Mouse (Mus musculus): ENCODE measurements around the gene Wt1.
A peak's percentile ranks its signal among the peaks of the same experiment; 100 is the strongest.

Wt1 gene

DNA sequence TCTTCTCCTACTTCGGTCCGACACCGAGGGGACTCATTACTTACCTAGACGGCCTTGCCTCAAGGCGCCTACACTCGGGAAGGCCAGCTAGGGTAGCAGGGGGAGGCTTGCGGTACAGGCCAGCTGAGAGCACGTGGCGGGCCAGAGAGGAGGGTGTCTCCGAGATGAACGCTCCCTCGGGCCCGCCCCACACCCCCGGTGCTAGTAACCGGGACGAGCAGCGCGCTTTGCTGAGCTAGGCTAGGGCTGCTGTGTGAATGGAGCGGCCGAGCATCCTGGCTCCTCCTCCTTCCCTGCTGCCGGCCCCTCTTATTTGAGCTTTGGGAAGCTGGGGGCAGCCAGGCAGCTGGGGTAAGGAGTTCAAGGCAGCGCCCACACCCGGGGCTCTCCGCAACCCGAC, at the start of gene Wt1:
TSS of gene Wt1 (plus strand) at position 251 of the 400 bp plus-strand sequence.
- DNase-seq (ENCODE audit: low read depth, low spot score), result peak; percentile 90

DNA sequence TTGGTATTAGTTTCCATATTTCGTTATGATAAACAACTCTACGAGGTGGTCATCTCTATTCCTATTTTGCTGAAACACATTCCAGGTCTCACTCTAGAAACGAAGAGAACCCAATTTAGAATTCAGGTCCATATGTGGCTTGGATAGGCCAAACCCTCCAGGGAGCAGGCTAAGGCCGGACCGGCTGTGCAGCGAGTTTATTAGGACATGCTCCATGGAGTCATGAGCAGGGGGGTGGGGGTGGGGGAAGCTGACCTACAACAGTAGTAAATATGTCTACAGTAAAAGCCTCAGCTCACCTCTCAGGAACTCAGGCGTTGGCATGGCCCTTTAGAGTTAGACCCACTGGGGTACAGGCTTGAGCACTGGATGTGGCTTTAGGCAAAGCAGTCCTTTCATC, 49.2 kb upstream of the Wt1 start:
- DNase-seq (ENCODE audit: low read depth, low spot score), result no peak

DNA sequence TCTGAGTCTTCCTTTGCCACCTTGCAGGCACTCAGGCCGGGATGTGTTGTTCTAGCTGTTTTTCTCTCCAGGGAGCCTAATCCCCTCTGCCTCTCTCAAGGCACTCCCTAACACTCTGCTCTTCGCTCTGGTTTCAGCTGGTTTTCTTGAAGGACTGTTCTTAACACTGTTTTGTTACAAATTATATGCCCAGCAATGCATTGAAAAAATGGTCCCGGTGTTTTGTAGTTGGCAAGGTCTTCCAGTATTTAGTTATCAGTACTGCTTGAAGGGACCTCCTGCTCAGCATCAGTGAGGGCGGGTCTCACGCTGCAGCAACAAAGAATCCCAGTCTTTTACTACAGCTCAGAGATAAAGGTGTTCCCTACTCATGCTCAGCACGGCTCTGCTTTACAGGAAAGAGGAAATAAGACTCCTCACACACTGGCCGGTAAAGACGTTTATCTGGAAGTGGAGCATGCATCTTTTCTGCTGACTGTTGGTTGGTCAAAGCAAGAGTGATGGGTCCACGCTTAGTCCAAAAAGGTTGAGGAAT, 44.0 kb upstream of the Wt1 start:
- DNase-seq (ENCODE audit: low read depth, low spot score), result peak; percentile 52

DNA sequence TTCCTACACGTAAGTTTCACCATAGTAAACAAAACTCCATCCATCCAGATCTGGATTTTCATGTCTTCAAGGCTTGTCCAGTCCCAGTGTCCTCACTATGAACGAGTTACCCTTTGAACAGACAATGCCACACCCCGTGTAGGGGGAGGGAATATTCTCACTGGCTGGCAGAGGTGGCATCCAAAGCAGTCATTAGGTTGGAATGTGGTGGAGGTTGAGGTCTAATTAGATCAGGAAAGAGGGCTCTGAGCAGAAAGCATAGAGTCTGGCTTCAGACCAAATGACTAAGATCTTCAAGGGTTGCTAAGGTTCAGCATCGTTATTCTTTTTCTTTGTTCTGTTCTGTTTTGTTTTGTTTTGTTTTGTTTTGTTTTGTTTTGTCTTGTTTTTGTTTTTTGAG, 42.3 kb upstream of the Wt1 start:
- DNase-seq (ENCODE audit: low read depth, low spot score), result no peak

DNA sequence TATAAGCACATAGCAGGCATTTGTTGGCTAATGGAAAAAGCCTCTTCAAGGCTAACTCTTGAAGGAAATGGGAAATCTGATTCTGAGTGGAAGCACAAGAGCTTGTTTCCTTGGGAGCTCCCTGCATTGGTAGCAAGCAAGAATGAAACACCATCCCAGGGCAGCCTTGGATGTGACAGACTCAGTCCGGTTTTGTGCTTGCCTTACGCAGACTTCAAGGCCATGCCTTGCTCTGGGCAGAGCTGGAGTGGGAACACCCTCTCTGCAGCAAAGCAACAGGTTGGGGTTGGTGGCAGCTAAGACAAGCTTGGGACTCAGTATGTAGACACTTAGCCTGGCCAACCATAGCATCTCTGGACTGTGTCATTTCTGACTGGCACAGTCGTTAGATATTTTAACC, 40.2 kb upstream of the Wt1 start:
- DNase-seq (ENCODE audit: low read depth, low spot score), result no peak

DNA sequence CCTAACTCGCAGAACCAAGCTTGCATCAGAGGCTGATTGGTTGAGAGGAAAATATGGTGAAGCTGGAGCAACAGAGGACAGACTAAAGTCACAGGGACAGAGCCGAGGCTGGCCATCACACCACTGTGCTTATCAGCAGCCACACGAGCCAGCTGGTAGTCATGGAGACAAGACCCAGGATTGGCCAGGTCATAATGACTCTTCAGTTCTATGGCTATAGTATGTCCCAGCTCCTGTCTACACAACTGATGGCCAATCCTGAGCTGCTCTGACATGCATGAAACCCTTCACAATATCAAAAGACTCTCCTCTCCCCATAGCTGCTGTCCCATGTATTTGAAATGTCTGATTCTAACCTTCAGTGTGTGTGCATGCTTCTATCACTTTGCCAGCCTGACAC, 38.3 kb upstream of the Wt1 start:
- DNase-seq (ENCODE audit: low read depth, low spot score), result no peak

DNA sequence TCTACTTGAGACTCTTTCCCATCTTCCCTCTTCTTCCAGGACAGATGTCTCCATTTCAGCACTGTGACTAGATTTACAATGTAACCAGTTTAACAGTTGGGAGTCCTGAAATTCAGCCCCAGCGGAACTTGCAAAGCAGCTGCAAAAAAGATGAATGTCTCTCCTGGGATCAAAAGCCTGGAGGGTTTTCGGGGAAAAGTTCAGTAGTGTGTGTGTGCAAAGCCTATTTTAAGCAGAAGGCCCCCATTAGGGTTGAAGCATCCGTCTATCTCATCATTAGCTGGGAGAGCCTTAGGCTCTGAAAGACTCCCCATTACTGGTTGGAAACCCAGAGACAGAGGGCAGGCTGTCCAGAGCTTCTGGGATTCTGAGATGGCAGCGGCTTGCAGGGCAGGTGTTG, 37.2 kb upstream of the Wt1 start:
- no peak for DNase-seq (ENCODE audit: low read depth, low spot score)

DNA sequence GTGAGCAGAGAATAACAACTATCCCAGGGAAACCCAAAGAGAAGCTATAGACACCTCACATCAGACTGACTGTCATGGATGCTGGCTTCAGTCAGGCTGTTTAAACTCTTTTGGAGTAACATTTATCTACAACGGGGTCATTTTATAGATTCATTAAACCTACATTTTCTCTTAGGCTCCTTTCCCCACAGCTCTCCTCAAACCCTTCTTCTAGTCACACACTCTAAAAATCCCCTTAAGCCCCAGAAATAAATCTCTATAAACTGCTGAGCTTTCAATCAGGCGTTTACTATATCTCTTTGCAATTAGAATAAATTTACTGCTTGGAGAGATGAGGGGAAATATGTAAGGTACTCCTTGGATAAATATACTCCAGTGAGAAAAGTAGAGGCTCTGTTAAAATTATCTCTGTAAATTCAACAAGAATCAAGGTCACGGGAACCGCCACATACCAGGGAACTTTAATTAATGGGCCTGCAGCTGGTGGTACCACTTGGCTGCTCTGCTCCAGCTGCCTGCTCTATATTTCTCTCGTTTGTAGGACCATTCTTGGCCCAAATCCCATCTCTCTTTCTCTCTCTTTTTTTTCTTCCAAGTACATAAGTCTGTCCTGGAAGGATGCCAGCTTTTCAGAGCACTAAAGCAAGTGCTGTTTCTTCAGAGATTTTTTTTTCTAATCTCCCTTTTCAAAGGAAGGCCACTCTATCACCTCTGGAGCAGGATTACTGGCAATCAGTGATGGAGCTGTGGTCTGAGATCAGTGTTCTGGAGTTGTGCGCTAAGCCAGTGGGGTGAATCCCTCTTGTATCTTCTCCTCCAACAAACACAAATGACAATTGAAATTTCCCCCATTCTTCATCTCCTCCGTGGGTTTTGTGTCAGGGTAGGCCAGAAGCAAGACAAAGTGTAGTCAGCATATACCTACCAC, 36.5 kb upstream of the Wt1 start:
- no peak for DNase-seq (ENCODE audit: low read depth, low spot score)

DNA sequence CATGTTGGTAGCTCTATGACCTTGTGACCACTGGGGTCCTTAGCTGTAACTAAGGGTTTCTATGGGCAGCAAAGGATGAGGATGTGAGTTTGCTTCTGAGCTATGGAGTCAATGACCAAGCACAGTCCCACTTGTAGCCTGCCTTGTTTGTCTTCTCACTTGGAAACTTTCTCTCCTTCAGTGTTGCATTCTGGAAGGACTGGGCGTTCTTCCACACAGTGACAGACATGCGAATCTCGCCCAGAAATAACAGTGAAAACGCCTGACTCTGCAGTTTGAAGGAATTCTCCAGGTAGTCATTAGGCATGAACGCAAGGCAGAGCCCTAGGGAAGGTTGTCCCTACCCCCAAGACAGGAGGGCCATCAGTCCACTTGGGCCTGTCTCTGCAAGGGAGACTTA, 35.3 kb upstream of the Wt1 start:
- DNase-seq (ENCODE audit: low read depth, low spot score), result no peak

DNA sequence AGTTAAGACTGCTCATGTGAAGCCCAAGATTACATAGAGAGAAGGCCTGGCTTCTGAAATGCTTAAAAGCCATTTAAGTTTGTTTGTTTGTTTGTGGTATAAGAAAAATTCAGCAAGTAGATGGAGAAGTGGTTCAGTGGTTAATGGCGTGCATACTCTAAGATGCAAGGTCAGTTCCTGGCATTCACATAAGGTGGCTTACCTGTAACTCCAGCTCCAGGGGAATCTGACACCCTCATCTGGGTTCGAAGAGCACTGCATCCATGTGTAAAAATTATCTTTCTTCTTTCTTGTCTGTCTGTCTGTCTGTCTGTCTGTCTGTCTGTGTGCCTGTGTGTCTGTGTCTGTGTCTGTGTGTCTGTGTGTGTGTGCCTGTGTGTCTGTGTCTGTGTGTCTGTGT, 34.6 kb upstream of the Wt1 start, which contains the start of gene Gm11060:
TSS of gene Gm11060 (plus strand) at position 301 of the 400 bp plus-strand sequence.
- no peak for DNase-seq (ENCODE audit: low read depth, low spot score)

DNA sequence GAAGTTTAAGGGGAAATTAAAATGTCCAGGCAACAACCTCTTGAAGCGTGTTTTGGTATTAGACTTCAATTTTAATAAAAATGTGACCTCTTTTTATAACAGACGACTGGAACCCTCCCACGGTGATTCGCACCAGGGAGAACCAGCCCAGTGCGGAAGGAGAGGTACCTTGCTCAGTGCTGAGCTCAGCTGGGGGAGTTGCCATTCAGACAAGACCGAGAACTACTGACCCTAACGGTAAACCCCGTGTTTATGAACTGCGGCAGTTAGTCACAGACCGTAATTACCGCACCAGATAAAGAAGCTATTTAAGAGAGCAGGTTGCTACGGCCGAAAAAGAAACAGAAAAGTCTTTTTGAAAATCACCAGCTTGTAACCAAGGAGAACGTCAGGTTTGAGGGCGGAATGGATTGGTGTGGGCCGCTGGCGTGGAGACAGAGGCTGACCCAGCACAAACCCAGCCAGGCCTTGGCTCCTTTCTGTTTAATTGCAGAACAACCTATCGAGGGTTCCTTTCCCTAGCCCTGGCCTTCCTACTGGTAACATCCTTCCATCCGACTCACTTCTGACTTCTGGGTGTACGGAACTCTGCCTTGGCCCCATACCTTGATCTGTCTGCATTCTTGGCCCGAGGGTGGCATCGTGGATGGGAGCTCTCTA, 28.9 kb upstream of the Wt1 start:
- DNase-seq (ENCODE audit: low read depth, low spot score), result peak; percentile 26

DNA sequence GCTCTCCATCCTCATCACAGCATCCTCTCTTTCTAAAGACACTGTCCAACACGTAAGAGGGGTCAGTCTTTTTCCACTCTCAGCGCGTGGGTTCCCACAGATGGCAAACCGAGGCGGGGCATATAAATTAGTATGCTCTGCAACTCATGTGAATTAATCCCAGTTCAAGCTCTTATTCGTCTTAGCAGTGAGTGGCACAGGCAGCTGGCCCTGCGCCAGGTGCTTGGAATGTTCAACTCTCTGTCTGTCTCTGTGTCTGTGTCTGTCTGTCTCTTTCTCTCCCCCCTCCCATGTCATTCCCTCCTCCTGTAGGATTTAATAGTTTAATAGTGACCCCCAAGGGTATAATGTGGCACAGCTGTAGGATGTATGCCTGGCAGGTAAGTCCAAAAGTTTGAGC, 26.9 kb upstream of the Wt1 start:
- DNase-seq (ENCODE audit: low read depth, low spot score), result no peak

DNA sequence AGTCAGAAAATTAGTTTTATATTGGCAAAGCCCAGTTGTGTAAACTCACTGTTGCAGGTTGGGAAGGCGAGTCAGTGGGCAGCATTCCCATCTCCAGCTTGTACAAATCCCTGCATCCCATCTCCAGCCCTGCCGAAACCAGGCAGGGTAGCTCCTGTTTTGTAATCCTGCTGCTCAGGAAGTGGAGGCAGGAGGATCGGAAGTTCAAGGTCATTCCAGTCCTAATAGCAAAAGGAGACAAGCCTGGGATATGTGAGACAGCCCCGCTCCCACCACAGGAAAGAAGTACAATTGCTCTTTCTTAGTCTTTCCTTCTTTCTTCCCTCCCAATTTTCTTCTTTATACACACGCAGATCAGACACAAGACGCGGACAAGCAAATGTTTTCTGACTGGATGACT, 25.8 kb upstream of the Wt1 start:
- DNase-seq (ENCODE audit: low read depth, low spot score), result peak; percentile 84

DNA sequence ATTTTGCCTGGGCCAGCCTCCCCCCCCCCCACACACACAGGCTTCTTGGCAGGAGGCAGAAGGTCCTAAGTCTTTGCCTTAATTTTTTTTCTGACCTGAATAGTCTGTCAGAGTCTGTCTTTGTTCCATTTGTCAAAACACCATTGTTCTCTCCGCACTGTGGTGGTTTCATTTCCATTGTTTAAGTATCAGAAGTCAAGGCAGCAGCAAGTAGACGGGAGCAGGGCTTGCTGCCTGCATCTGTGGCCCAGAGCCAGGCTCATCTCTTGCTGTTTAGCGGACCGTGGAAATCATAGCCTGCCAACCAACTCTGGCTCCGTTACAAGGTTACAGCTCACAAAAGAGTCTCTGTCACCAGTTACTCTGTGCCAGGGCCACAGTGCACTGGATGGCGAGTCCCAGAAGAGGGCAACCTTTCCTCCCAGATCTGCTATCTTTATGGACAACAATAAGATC, 17.6 kb upstream of the Wt1 start:
- DNase-seq (ENCODE audit: low read depth, low spot score), result peak; percentile 83

DNA sequence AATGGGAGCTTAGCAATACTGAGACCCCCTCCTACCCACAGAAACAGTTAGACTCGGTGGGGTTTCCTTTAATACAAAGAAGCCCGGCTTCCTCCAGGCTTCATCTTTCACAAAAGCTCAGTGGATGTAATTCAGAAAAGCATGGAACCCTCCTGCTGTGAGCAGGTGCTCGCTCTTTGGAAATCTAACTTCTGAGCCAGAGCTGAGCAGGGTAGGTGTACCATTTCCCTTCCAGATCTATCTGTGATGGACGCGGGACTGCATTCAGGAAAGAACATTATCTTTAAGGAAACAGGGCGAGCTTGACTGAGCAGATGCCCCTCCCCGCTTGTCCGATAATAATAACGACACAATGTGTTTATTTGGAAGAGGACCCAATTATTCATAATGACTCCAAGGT, 12.3 kb upstream of the Wt1 start:
- peak; percentile 93 for DNase-seq (ENCODE audit: low read depth, low spot score)

DNA sequence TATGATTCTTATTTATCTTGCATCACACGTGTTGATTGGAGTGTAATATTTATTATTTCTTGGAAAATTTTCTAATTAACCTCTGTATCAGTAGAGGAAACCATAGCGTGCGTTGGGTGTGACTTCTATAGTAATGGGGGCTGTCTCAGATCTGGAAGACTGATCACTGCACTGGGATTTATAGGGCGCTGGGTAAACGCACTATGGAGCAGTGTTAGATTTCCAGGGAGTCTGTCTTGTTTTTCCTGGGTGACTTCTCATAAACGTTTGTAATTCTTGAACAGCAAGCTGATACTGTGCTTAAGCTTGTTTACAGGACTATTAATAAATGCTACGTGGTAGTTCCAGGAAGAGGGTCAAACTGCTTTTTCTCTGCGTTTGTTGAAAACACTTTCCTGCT, 8.7 kb upstream of the Wt1 start:
- no peak for DNase-seq (ENCODE audit: low read depth, low spot score)

DNA sequence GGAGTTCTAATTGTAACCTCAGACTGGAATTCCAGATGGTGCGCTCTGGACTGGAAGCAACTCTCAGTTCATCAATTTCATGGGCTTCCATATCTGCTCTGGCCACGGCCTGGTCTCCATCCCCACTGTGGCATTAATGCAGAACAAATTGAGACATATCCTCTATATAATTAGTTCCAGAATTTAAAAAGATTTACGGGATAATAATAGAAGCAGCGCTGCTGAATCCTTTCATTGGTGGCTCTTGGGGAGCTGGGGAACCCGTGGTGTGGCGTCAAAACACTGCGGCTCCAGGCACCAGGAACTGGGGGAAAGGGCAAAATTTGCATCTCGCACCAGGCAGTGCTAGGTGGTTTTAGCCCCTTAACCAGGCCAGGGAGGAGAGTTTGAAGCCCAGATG, 4.1 kb upstream of the Wt1 start:
- peak; percentile 63 for DNase-seq (ENCODE audit: low read depth, low spot score)

DNA sequence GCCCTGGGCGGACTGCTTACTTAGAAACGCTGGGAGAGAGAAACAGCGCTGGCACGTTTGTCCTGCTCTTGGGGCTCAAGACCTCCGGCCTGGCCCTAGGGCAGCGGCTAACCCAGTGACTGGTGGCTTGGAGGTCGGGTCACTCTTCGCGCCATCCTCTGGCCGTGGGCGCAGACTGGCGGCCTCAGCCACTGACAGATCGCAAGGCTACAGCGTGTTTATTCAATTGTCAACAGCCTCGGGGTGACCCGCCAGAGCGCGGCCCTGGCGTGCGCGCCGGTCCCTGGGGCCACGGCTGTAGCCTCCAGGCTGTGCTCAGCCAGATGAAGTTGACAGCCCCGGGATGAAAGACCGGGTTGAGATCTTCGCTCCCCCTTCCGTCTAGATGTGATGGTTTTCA, 3.4 kb upstream of the Wt1 start:
- DNase-seq (ENCODE audit: low read depth, low spot score), result peak; percentile 28

DNA sequence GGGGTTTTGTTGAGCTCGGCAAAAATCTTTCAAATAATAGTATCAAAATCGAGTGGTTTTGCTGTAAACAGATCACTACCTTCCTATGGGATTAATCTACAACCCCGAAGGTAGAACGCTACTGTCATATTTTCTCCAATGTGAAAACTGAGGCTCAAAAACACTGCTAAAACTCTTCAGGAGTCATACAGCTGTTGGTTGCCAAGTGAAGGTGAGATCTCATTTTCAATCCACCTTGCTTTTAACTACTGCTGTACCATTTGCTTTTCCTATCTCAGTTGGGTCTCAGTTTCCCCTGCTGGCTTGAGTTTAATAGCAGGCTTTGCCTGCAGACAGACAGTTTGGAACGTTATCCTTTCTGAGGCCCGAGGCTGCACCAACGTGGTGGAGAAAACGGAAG, 2.9 kb upstream of the Wt1 start:
- peak; percentile 28 for DNase-seq (ENCODE audit: low read depth, low spot score)

DNA sequence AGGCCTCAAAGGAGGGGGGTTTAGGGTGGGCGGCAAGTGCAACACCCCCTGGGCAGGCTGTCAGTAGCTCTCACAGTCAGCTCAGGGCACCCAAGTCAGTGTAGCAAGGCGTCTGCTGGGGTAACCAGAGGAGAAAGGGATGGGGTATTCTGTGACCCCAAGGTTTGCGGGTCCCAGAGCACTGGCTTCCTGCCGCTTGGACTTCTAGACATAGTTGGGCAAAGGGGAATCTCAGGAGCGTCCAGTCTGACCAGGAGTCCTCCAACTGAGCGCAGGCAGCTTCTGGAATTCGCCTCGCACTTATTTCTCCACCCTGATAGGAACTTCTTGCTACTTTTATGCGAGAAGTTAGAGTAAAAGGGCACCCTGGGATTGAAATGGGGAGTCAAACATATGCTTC, 2.4 kb upstream of the Wt1 start:
- DNase-seq (ENCODE audit: low read depth, low spot score), result no peak

DNA sequence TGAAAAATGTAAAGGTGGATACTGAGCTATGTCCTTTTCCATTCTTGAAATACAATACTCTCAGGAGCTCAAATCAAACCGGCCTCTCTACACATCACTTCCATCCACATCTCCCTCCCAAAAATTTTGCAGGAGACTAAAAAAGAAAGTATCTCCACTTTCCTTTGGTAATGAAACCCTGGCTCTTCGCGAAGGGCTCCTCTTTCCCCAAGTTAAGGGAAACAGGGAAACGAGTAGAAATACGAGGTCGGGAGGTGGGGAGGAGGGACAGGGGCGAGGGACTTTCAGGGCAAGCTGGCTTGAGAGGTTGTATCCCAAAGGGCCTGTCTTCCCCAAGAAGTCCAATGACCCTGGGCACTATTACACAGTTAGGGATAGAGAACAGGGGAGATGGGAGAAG, 1.9 kb upstream of the Wt1 start:
- no peak for DNase-seq (ENCODE audit: low read depth, low spot score)

DNA sequence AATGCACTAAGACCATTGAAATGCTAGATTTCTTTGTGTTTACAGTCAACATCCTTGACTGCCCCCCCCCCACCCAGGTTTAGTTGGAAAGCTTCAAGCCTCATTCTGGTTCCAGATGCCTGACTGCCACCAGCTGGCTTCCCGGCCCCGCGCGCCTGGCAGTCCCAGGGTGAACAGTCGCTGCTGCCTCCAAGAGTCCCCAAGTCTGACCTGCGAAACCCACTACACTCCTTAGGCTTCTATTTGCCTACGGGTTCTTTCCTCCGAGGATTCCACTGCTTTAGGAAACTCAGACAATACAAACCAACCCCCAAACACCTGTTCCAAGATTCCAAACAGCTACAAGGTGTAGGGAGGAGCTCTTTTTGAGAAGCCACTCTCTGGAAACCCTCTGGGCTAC, 1.1 kb upstream of the Wt1 start:
- peak; percentile 39 for DNase-seq (ENCODE audit: low read depth, low spot score)

DNA sequence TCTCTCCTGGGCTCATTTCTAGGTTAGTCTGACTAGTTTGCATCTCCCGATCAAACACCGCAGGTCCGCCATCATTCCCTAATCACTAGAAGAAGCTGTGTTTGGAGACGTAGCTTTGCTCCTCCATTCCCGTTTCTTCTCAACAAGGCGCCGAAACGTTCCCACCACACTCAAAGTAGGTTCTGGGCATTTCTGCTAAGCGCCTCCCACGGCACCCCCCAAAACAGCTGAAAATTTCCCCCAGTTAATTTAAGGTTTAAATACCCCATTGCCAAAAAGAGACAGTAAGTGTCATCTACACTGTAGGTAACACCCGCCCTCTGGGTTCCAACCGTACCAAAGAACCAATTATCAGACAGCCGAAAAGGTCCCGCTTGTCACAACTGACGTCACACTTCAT, 688 bp upstream of the Wt1 start:
- no peak for DNase-seq (ENCODE audit: low read depth, low spot score)

All from R1 (cell line).